Mouse (Mus musculus): ENCODE data around the gene Vmac.

The Vmac gene

GRCm38 (mm10) chr17:56717363-56718058 lies at the start of gene Vmac, which contains the start of gene Ndufa11:
Vmac (minus strand) TSS chr17:56718022.
Ndufa11 (plus strand) TSS chr17:56717767.
- peak; percentile 96 for DNase-seq (ENCODE audit: low spot score)

- no peak for DNase-seq (ENCODE audit: low spot score)
Observed at GRCm38 (mm10) chr17:56766631-56767405, 49.0 kb upstream of the Vmac start.

- no peak for DNase-seq (ENCODE audit: low spot score)
Observed at GRCm38 (mm10) chr17:56765431-56765830, 47.6 kb upstream of the Vmac start.

- DNase-seq (ENCODE audit: low spot score): peak; percentile 91
Observed at GRCm38 (mm10) chr17:56764474-56765354, 46.9 kb upstream of the Vmac start, which contains the start of gene Dus3l. Dus3l (plus strand) TSS chr17:56764757.

GRCm38 (mm10) chr17:56763741-56764250 lies 46.0 kb upstream of the Vmac start:
- no peak for DNase-seq (ENCODE audit: low spot score)

GRCm38 (mm10) chr17:56762769-56763731 lies 45.2 kb upstream of the Vmac start:
- DNase-seq (ENCODE audit: low spot score): peak; percentile 77

GRCm38 (mm10) chr17:56761991-56762410 lies 44.2 kb upstream of the Vmac start:
- DNase-seq (ENCODE audit: low spot score): peak; percentile 85

- no peak for DNase-seq (ENCODE audit: low spot score)
Observed at GRCm38 (mm10) chr17:56761077-56761476, 43.3 kb upstream of the Vmac start.

- DNase-seq (ENCODE audit: low spot score): no peak
Observed at GRCm38 (mm10) chr17:56759261-56759660, 41.4 kb upstream of the Vmac start.

GRCm38 (mm10) chr17:56758132-56758531 lies 40.3 kb upstream of the Vmac start:
- DNase-seq (ENCODE audit: low spot score): peak; percentile 69

- peak; percentile 73 for DNase-seq (ENCODE audit: low spot score)
Observed at GRCm38 (mm10) chr17:56757416-56758123, 39.7 kb upstream of the Vmac start, which contains the start of gene Nrtn. Nrtn (minus strand) TSS chr17:56757530.

GRCm38 (mm10) chr17:56756703-56757399 lies 39.0 kb upstream of the Vmac start:
- no peak for DNase-seq (ENCODE audit: low spot score)

GRCm38 (mm10) chr17:56754271-56755185 lies 36.7 kb upstream of the Vmac start:
- no peak for DNase-seq (ENCODE audit: low spot score)

- no peak for DNase-seq (ENCODE audit: low spot score)
Observed at GRCm38 (mm10) chr17:56753452-56753851, 35.6 kb upstream of the Vmac start.

- DNase-seq (ENCODE audit: low spot score): no peak
Observed at GRCm38 (mm10) chr17:56751404-56752072, 33.7 kb upstream of the Vmac start.

GRCm38 (mm10) chr17:56744173-56744572 lies 26.4 kb upstream of the Vmac start:
- no peak for DNase-seq (ENCODE audit: low spot score)

GRCm38 (mm10) chr17:56740788-56741160 lies 23.0 kb upstream of the Vmac start:
- DNase-seq (ENCODE audit: low spot score): no peak

Measured in layer of hippocampus, adult 11-12 months (tissue).